Mouse (Mus musculus) MEL (cell line): ENCODE measurements around the gene Dgkh.

ENCODE experiments used
- EP300 ChIP-seq, 2 experiments: IDR thresholded peaks; 2 replicates each; pipeline ENCODE4 v1.6.1; 2011; ENCODE audit warnings: improper control_type of control experiment in 2 of 2, low read length in 2 of 2, low read depth in 1 of 2, mild to moderate bottlenecking in 1 of 2
- GABPA ChIP-seq: IDR thresholded peaks from 2 replicates; pipeline ENCODE4 v1.6.1; 2012; ENCODE audit warnings: low read depth, mild to moderate bottlenecking, inconsistent platforms, low read length, improper control_type of control experiment, moderate library complexity
- GATA1 ChIP-seq: IDR thresholded peaks from 2 replicates; pipeline ENCODE4 v1.6.1; 2011; ENCODE audit warnings: low read depth, low read length, improper control_type of control experiment
- JUND ChIP-seq: IDR thresholded peaks from 2 replicates; pipeline ENCODE4 v1.6.1; 2011; ENCODE audit warnings: low read depth, mild to moderate bottlenecking, improper control_type of control experiment, low read length
- MAX ChIP-seq: IDR thresholded peaks from 2 replicates; pipeline ENCODE4 v1.6.1; 2011; ENCODE audit warnings: low read length, improper control_type of control experiment
- POLR2A ChIP-seq, 2 experiments: IDR thresholded peaks; 2 replicates each; pipeline ENCODE4 v1.6.1; 2011 to 2012; ENCODE audit warnings: low read length in 2 of 2, mild to moderate bottlenecking in 2 of 2, control low read depth in 1 of 2, improper control_type of control experiment in 1 of 2, low read depth in 1 of 2, moderate library complexity in 1 of 2; ENCODE audit not compliant: control insufficient read depth in 1 of 2, insufficient read depth in 1 of 2, poor library complexity in 1 of 2
- RCOR1 ChIP-seq: IDR thresholded peaks from 2 replicates; pipeline ENCODE4 v1.6.1; 2012; ENCODE audit warnings: low read depth, mild to moderate bottlenecking, inconsistent platforms, low read length, improper control_type of control experiment
- USF1 ChIP-seq: IDR thresholded peaks from 2 replicates; pipeline ENCODE4 v1.6.1; 2014; ENCODE audit warnings: low read depth, mild to moderate bottlenecking, inconsistent platforms, low read length, improper control_type of control experiment, moderate library complexity
- ZC3H11A ChIP-seq: IDR thresholded peaks from 2 replicates; pipeline ENCODE4 v1.6.1; 2012; ENCODE audit warnings: low read depth, mild to moderate bottlenecking, inconsistent platforms, low read length, improper control_type of control experiment
- ZKSCAN1 ChIP-seq: IDR thresholded peaks from 2 replicates; pipeline ENCODE4 v1.6.1; 2012; ENCODE audit warnings: low read depth, mild to moderate bottlenecking, inconsistent platforms, low read length, improper control_type of control experiment, moderate library complexity

DNA sequence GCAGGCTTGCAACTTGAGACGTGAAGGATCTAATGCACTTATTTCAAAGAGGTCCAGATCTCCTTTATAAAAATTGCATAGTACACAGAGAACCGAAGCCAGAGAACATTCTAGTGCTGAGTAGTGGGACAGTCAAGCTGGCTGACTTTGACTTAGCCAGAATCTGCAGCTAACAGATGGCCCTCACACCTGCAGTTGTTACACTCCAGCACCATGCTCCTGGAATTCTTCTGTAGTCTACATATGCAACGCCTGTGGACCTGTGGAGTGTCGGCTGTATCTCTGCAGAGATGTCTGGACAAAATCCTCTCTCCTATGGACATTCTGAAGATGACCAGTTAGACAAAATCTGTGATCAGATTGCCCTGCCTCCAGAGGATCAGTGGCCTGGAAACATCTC is 28.6 kb downstream of the Dgkh start:
- TF ChIP-seq POLR2A (IDR thresholded peaks at IDR 0.05; ENCODE audit: control insufficient read depth in 1 of 2, insufficient read depth in 1 of 2, low read depth in 1 of 2, low read length in 2 of 2, poor library complexity in 1 of 2) (no peak), GATA1 (no peak), GABPA (no peak), MAX (no peak), ZC3H11A (no peak), JUND (no peak), USF1 (no peak), EP300 (IDR thresholded peaks at IDR 0.05; ENCODE audit: low read depth in 1 of 2, low read length in 2 of 2) (no peak), ZKSCAN1 (no peak), RCOR1 (no peak)
